Mouse (Mus musculus): Measurements from ENCODE around the gene Sipa1l2. TPM values are rescaled to one million over a fixed set of nuclear protein-coding genes. Genes with fewer than 3 reads are reported as not detected.

Sipa1l2 gene
- polyA plus RNA-seq, 1 experiment, result 6.5 TPM

DNA sequence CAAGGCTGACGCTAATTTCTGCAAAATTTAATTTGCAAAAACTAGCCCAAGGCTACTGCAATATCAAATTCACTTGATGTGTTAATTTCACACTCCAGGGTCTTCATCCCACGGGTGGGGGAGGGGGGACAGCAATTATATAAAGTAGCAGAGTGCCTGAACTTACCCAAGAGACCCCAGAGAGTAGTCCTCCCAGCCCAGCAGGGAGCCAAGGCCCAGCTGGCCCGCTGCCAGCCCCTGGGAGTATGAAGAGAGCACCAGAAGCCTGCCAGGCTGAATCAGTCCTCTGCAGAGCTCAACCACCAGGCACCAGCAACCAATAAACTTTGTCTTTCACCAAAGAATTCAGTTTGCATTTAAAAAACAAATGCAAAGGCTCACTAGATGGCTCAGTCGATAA is 59.8 kb downstream of the Sipa1l2 start:
- Histone ChIP-seq H3ac (ENCODE audit: control insufficient read depth, insufficient read length, low read depth) (no peak overlapping the region), H3K79me3 (ENCODE audit: low read depth) (no peaks in the 10 kb centered on the region), H3K4me3 (ENCODE audit: insufficient read depth, poor library complexity, severe bottlenecking) (no peak overlapping the region), H3K36me3 (ENCODE audit: control insufficient read depth, insufficient read depth) (no peaks in the 10 kb centered on the region), H3K27me3 (ENCODE audit: control insufficient read depth, insufficient read depth, insufficient read length) (no peaks in the 10 kb centered on the region), H3K79me2 (ENCODE audit: control insufficient read depth, insufficient read depth) (no peaks in the 10 kb centered on the region)
- TF ChIP-seq MAX (IDR thresholded peaks at IDR 0.05), result no peak
- no peak for TF ChIP-seq CEBPB (IDR thresholded peaks at IDR 0.05; ENCODE audit: low read depth)
- no peak for TF ChIP-seq FOSL1 (IDR thresholded peaks at IDR 0.05; ENCODE audit: insufficient read depth, low read length, poor library complexity, severe bottlenecking)
- no peak for TF ChIP-seq MYOG (IDR thresholded peaks at IDR 0.05; ENCODE audit: control insufficient read depth, extremely low read depth, insufficient read length)
- no peak for TF ChIP-seq CTCF (IDR thresholded peaks at IDR 0.05; ENCODE audit: control insufficient read depth, insufficient read depth, insufficient read length)
- no peak for TF ChIP-seq MYOD1 (IDR thresholded peaks at IDR 0.05; ENCODE audit: control insufficient read depth, insufficient read length, low read depth)
- no peak for TF ChIP-seq USF1 (IDR thresholded peaks at IDR 0.05; ENCODE audit: low read depth)

DNA sequence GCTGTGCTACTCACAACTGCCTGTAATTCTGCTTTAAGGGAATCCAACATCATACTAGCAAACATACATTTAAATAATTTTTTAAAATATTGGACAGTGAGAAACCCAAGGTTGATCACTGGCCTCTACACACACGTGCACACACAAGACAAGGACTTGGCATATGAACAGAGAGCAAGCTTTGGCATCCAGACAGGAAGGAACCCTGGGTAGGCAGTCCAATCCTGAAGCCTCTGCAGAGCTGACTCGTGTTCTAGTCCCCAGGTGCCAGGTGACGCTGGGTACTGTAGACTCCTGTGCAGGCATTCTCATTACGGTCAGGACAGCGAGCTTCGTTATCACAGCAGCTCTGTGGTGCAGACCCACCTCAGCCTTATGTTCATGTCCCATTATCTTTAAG is 60.4 kb downstream of the Sipa1l2 start:
- no peaks in the 10 kb centered on the region for H3K27me3 ChIP-seq (ENCODE audit: control insufficient read depth, insufficient read depth, insufficient read length)

DNA sequence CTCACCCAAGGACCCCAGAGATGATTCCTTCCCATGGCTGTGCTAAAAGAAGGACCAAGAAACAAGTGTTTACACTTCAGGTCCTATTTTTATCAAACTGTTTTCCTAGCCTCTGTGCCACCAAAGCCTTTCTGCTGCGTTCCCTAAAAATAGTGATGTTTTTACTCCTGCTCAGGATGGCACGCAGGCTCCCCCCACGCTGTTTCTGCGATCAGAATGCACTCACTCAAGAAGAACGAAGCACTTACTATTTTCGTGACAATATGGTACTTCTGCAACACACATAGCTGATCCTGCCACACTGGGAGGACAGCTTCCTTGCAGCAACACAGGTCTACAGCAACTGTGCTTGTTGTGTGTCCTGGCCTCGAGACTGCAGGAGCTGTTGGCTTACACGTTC is 62.3 kb downstream of the Sipa1l2 start:
- Histone ChIP-seq H3K27me3 (ENCODE audit: control insufficient read depth, insufficient read depth, insufficient read length) (no peaks in the 10 kb centered on the region), H3ac (ENCODE audit: control insufficient read depth, insufficient read length, low read depth) (no peak overlapping the region), H3K79me3 (ENCODE audit: low read depth) (no peaks in the 10 kb centered on the region), H3K4me3 (ENCODE audit: insufficient read depth, poor library complexity, severe bottlenecking) (no peak overlapping the region), H3K36me3 (ENCODE audit: control insufficient read depth, insufficient read depth) (no peaks in the 10 kb centered on the region), H3K79me2 (ENCODE audit: control insufficient read depth, insufficient read depth) (no peaks in the 10 kb centered on the region)
- TF ChIP-seq MYOD1 (IDR thresholded peaks at IDR 0.05; ENCODE audit: control insufficient read depth, insufficient read length, low read depth) (no peak), CTCF (IDR thresholded peaks at IDR 0.05; ENCODE audit: control insufficient read depth, insufficient read depth, insufficient read length) (no peak), FOSL1 (IDR thresholded peaks at IDR 0.05; ENCODE audit: insufficient read depth, low read length, poor library complexity, severe bottlenecking) (no peak), MYOG (IDR thresholded peaks at IDR 0.05; ENCODE audit: control insufficient read depth, extremely low read depth, insufficient read length) (no peak), CEBPB (IDR thresholded peaks at IDR 0.05; ENCODE audit: low read depth) (no peak), MAX (IDR thresholded peaks at IDR 0.05) (no peak), USF1 (IDR thresholded peaks at IDR 0.05; ENCODE audit: low read depth) (no peak)

More for the DNA sequence above, 60.4 kb downstream of the Sipa1l2 start:
- Histone ChIP-seq H3K36me3 (ENCODE audit: control insufficient read depth, insufficient read depth) (no peaks in the 10 kb centered on the region), H3K79me3 (ENCODE audit: low read depth) (no peaks in the 10 kb centered on the region), H3K4me3 (ENCODE audit: insufficient read depth, poor library complexity, severe bottlenecking) (no peak overlapping the region), H3ac (ENCODE audit: control insufficient read depth, insufficient read length, low read depth) (no peak overlapping the region), H3K79me2 (ENCODE audit: control insufficient read depth, insufficient read depth) (no peaks in the 10 kb centered on the region)
- no peak for TF ChIP-seq MYOG (IDR thresholded peaks at IDR 0.05; ENCODE audit: control insufficient read depth, extremely low read depth, insufficient read length)
- no peak for TF ChIP-seq USF1 (IDR thresholded peaks at IDR 0.05; ENCODE audit: low read depth)
- TF ChIP-seq FOSL1 (IDR thresholded peaks at IDR 0.05; ENCODE audit: insufficient read depth, low read length, poor library complexity, severe bottlenecking), result no peak
- no peak for TF ChIP-seq CTCF (IDR thresholded peaks at IDR 0.05; ENCODE audit: control insufficient read depth, insufficient read depth, insufficient read length)
- TF ChIP-seq MYOD1 (IDR thresholded peaks at IDR 0.05; ENCODE audit: control insufficient read depth, insufficient read length, low read depth), result no peak
- TF ChIP-seq MAX (IDR thresholded peaks at IDR 0.05), result no peak
- no peak for TF ChIP-seq CEBPB (IDR thresholded peaks at IDR 0.05; ENCODE audit: low read depth)

DNA sequence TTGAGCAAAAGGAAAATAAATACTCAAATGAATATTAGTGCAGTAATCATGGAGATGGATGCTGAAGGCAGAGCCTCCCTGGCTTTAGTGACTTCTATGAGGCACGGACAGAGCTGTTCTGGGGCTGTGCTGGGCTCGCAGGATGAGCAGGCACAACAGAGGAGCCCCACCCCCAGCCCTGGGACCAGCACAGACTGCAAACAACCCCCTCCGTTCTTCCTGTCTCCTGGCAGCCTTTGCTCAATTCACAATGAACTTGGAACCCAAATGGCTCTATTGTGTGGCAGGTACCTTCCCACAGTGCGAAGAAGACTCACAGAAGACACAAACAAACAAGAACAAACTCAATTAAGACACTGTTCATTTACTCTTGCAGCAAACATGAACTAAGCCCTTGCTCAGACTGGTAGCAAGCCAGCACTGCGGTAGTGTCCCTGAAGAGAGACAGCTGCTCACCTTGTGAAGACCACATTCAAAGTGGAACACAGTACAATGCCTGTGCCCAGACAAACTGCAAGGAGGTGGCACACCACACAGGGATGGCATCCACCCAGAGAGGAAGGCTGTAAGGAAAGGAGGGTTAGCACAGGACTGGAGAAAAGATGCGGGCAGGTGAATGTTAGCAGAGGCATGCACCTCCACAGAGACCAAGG is 64.9 kb downstream of the Sipa1l2 start:
- H3K79me2 ChIP-seq (ENCODE audit: control insufficient read depth, insufficient read depth), result no peaks in the 10 kb centered on the region
- no peaks in the 10 kb centered on the region for H3K36me3 ChIP-seq (ENCODE audit: control insufficient read depth, insufficient read depth)
- H3ac ChIP-seq (ENCODE audit: control insufficient read depth, insufficient read length, low read depth), result no peak overlapping the region
- H3K79me3 ChIP-seq (ENCODE audit: low read depth), result no peaks in the 10 kb centered on the region
- H3K27me3 ChIP-seq (ENCODE audit: control insufficient read depth, insufficient read depth, insufficient read length), result no peaks in the 10 kb centered on the region
- TF ChIP-seq CTCF (IDR thresholded peaks at IDR 0.05; ENCODE audit: control insufficient read depth, insufficient read depth, insufficient read length) (no peak), USF1 (IDR thresholded peaks at IDR 0.05; ENCODE audit: low read depth) (no peak), FOSL1 (IDR thresholded peaks at IDR 0.05; ENCODE audit: insufficient read depth, low read length, poor library complexity, severe bottlenecking) (no peak), MYOG (IDR thresholded peaks at IDR 0.05; ENCODE audit: control insufficient read depth, extremely low read depth, insufficient read length) (no peak), MAX (IDR thresholded peaks at IDR 0.05) (no peak), MYOD1 (IDR thresholded peaks at IDR 0.05; ENCODE audit: control insufficient read depth, insufficient read length, low read depth) (no peak), CEBPB (IDR thresholded peaks at IDR 0.05; ENCODE audit: low read depth) (no peak)
- no peak overlapping the region for H3K4me3 ChIP-seq (ENCODE audit: insufficient read depth, poor library complexity, severe bottlenecking)

DNA sequence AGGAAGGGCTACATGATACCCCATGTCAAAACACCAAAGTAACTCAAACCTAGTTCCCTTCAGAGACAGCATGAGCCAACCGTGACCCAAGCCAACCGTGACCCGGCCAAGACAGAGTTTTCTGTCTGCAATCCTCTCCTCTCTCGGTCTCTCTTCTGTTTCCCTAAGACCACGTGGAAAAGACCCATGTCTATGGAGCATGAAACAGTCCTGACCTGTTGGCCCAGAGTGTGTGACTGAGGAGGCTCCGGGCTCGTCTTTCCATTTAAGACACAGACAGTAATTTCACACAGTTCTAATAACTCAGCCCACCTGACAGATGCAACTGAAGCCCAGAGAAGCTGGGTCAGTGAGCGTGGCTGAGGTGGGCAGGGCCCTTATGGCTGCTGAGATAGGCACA is 65.8 kb downstream of the Sipa1l2 start:
- Histone ChIP-seq H3K36me3 (ENCODE audit: control insufficient read depth, insufficient read depth) (no peaks in the 10 kb centered on the region), H3K27me3 (ENCODE audit: control insufficient read depth, insufficient read depth, insufficient read length) (no peaks in the 10 kb centered on the region), H3ac (ENCODE audit: control insufficient read depth, insufficient read length, low read depth) (no peak overlapping the region), H3K4me3 (ENCODE audit: insufficient read depth, poor library complexity, severe bottlenecking) (no peak overlapping the region), H3K79me2 (ENCODE audit: control insufficient read depth, insufficient read depth) (no peaks in the 10 kb centered on the region), H3K79me3 (ENCODE audit: low read depth) (no peaks in the 10 kb centered on the region)
- no peak for TF ChIP-seq MYOG (IDR thresholded peaks at IDR 0.05; ENCODE audit: control insufficient read depth, extremely low read depth, insufficient read length)
- TF ChIP-seq USF1 (IDR thresholded peaks at IDR 0.05; ENCODE audit: low read depth), result no peak
- no peak for TF ChIP-seq MAX (IDR thresholded peaks at IDR 0.05)
- TF ChIP-seq MYOD1 (IDR thresholded peaks at IDR 0.05; ENCODE audit: control insufficient read depth, insufficient read length, low read depth), result no peak
- no peak for TF ChIP-seq CTCF (IDR thresholded peaks at IDR 0.05; ENCODE audit: control insufficient read depth, insufficient read depth, insufficient read length)
- no peak for TF ChIP-seq CEBPB (IDR thresholded peaks at IDR 0.05; ENCODE audit: low read depth)
- TF ChIP-seq FOSL1 (IDR thresholded peaks at IDR 0.05; ENCODE audit: insufficient read depth, low read length, poor library complexity, severe bottlenecking), result no peak
